Mouse (Mus musculus) liver, postnatal 0 days (tissue): Measurements from ENCODE around the gene Vash1.

Experiments
- CTCF ChIP-seq: sonication (generic); IDR thresholded peaks from 2 replicates; pipeline ENCODE4 v1.5.1; 2016; ENCODE audit warnings: antibody characterized with exemption, low read depth
- EP300 ChIP-seq: IDR thresholded peaks from 2 replicates; pipeline ENCODE4 v1.6.1; 2016; ENCODE audit warnings: antibody characterized with exemption, low read depth, mild to moderate bottlenecking

DNA sequence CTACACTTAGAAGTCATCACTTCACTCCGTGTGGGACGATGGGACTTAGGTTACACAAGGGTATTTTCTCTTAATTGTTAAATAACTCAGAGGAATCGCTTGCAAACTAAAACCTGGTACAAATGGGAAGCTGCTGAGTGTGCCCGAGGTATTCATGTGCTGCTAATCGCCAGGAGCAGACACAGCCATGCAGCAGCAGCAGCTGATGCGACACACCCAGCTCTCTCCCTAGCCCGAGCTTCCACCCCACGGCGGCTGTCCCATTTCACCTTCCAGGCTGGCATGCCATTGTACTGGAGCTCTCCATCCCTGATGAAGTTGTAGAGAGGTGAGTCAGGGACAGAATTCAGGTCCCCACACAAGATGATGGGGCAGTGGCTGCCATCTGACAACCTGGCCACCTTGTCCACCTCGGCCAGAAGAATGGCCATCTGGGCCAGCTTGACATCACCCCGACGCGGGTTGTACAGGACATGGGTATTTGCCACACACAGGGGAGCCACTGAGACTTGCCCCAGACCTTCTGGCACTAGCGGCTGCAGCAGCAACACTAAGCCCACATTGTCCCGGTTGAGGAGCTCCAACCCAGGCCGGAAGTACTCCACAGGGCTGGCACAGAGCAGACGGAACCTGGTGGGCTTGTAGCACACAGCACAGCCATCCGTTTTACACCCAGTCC lies 41.6 kb downstream of the Vash1 start:
- no peak for TF ChIP-seq CTCF
- TF ChIP-seq EP300: no peak
